30 mouse cellular contexts compared by ENCODE assay signal in genomic region chr2:37942906-37943305, GRCm38 (mm10).
"Had no signal": no experiment of that assay in that cellular context is flagged by ENCODE, and none has a peak within 500 bp of the region (broad histone marks: within the 10 kb centered on the region; RNA-seq: fewer than 3 reads in every experiment).

No protein-coding gene starts in this region.

- ATAC-seq: hindbrain, embryonic 16.5 days; hindbrain, postnatal 0 days; inflammation-experienced regulatory T-cells, adult 6 months; intestine, embryonic 15.5 days; intestine, embryonic 16.5 days; intestine, postnatal 0 days had no signal

- H3K36me3 ChIP-seq: heart, embryonic 10.5 days; heart, embryonic 12.5 days; heart, embryonic 13.5 days; heart, embryonic 15.5 days; hindbrain, embryonic 10.5 days; hindbrain, embryonic 12.5 days; hindbrain, embryonic 13.5 days; hindbrain, embryonic 15.5 days; intestine, embryonic 15.5 days; kidney, embryonic 15.5 days had no signal

- H3K4me3 ChIP-seq: heart, adult 2 months; heart, embryonic 10.5 days; heart, embryonic 12.5 days; heart, embryonic 13.5 days; heart, embryonic 15.5 days; hindbrain, embryonic 10.5 days; hindbrain, embryonic 12.5 days; hindbrain, embryonic 13.5 days; hindbrain, embryonic 15.5 days; intestine, embryonic 15.5 days; kidney, embryonic 15.5 days; layer of hippocampus, adult 2 months; left cerebral cortex, adult 2 months had no signal

- H3K4me1 ChIP-seq: heart, embryonic 10.5 days; heart, embryonic 12.5 days; heart, embryonic 15.5 days; intestine, embryonic 15.5 days had no signal

- H3K9me3 ChIP-seq: heart, embryonic 10.5 days; heart, embryonic 12.5 days; heart, embryonic 13.5 days; heart, embryonic 15.5 days; hindbrain, embryonic 10.5 days; hindbrain, embryonic 12.5 days; hindbrain, embryonic 13.5 days; hindbrain, embryonic 15.5 days; intestine, embryonic 15.5 days; kidney, embryonic 15.5 days had no signal

- H3K27ac ChIP-seq: heart, adult 2 months; heart, embryonic 10.5 days; heart, embryonic 13.5 days; heart, embryonic 15.5 days; hindbrain, embryonic 10.5 days; hindbrain, embryonic 12.5 days; hindbrain, embryonic 13.5 days; hindbrain, embryonic 14.5 days; hindbrain, embryonic 15.5 days; hindbrain, postnatal 0 days; intestine, embryonic 15.5 days; kidney, embryonic 15.5 days; kidney, postnatal 0 days; layer of hippocampus, adult 2 months; left cerebral cortex, adult 2 months had no signal

- H3K4me2 ChIP-seq: heart, embryonic 11.5 days; heart, embryonic 12.5 days; heart, embryonic 13.5 days; heart, embryonic 15.5 days; hindbrain, embryonic 12.5 days; hindbrain, embryonic 13.5 days; hindbrain, embryonic 14.5 days; hindbrain, embryonic 15.5 days; intestine, embryonic 15.5 days; kidney, embryonic 15.5 days had no signal

- H3K9ac ChIP-seq: heart, embryonic 12.5 days; heart, embryonic 13.5 days; heart, embryonic 15.5 days; hindbrain, embryonic 12.5 days; hindbrain, embryonic 13.5 days; hindbrain, embryonic 14.5 days; hindbrain, embryonic 15.5 days; intestine, embryonic 15.5 days; kidney, embryonic 15.5 days had no signal

- H3K27me3 ChIP-seq: heart, embryonic 12.5 days; heart, embryonic 13.5 days; heart, embryonic 15.5 days; hindbrain, embryonic 12.5 days; hindbrain, embryonic 13.5 days; hindbrain, embryonic 15.5 days; intestine, embryonic 15.5 days; kidney, embryonic 15.5 days had no signal

- DNase-seq: heart, adult 2 months; heart, postnatal 10 days; heart, postnatal 36 days; heart, postnatal 4 days; kidney, adult 11 months; kidney, adult 18-20 months; kidney, postnatal 14 days; kidney, postnatal 4 days; layer of hippocampus, adult 9-11 months; layer of hippocampus, postnatal 36 days had no signal
